Mouse (Mus musculus) brown adipose tissue, adult 24 weeks (tissue): ENCODE measurements around the gene B9d2. TPM values are rescaled to one million over a fixed set of nuclear protein-coding genes. Genes with fewer than 3 reads are reported as not detected.

ENCODE experiments used
- H3K27ac ChIP-seq: fragments of 200-500 bp; replicated peaks from 2 replicates; pipeline ENCODE4 v1.5.1; 2012; ENCODE audit warnings: low read depth, mild to moderate bottlenecking, low read length
- H3K4me1 ChIP-seq: fragments of 200-500 bp; 2 replicates; pipeline ENCODE4 v1.6.1; 2012; ENCODE audit warnings: low read length, mixed read lengths; ENCODE audit not compliant: control insufficient read depth, insufficient read depth, insufficient read length
- H3K4me3 ChIP-seq: fragments of 200-500 bp; 2 replicates; pipeline ENCODE4 v1.5.1; 2012; ENCODE audit warnings: low read depth, mild to moderate bottlenecking, low read length, moderate library complexity; ENCODE audit not compliant: insufficient read depth
- polyA plus RNA-seq: library from polyadenylated mRNA; stranded (reverse); fragments of >200 nt; gene quantifications from 2 replicates; pipeline ENCODE4 v1.2.4, GENCODE M21; 2012; ENCODE audit not compliant: missing spikeins, insufficient read depth, insufficient read length

B9d2 gene
- polyA plus RNA-seq, 1 experiment: 10.9 TPM

DNA sequence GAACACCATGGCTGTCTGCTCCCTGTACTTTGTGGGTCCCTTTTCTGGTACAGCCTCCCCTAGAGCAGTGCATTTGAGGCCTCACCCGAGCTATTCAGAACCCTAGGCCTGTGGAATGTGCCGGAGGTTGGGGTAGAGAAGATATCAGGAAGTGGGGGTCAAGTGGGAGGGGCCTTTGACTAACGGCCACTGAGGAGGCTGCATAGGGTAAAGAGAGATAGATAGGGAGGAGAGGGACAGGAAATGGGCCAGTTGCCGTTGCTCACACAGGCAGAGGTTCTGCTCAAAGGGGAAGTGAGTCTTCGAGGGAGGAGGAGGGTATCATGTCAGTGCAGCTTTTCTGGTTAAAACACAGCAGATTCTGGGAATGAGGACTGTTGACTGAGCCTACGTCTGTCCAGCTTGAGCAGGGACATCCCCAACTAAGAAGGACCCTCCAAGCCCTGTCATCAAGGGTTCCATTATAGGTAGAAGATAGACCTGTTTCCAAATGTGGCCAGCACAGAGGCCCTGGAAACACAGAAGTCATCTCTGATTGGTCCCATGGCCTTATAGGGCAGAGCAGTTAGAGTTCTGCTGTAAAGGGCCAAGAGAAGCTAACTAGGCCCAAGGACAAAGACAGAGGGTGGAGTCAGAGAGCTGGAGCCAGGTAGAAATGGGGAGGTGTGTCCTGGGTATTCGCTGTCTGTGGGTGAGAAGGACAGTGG, 3.0 kb downstream of the B9d2 start:
- Histone ChIP-seq H3K4me1 (0 out of 2 replicates have a peak, but pooled peaks cover 4% of the 10 kb centered on the region), H3K27ac (peak overlapping the region; percentile 55), H3K4me3 (no peak overlapping the region)

DNA sequence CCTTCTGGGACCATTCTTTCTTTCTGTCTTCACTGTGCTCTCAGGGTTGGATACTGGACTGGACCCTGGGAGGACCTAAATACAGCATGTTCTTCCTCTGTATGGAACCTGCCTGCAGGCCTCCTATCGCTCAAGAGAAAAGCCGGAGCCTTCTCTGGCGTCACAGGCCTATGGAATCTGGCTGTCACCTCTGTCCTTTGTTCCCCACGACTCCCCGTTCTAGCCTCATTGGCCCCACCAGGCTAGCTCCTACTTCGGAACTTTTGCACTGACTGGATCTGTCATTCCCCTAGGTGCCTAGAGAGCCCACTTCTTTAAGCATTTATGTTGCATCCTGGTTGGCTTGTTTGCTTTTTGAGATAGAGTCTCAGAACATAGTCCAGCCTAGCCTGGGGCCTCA, 4.1 kb downstream of the B9d2 start:
- Histone ChIP-seq H3K27ac (no peak overlapping the region), H3K4me1 (0 out of 2 replicates have a peak, but pooled peaks cover 4% of the 10 kb centered on the region), H3K4me3 (no peak overlapping the region)

DNA sequence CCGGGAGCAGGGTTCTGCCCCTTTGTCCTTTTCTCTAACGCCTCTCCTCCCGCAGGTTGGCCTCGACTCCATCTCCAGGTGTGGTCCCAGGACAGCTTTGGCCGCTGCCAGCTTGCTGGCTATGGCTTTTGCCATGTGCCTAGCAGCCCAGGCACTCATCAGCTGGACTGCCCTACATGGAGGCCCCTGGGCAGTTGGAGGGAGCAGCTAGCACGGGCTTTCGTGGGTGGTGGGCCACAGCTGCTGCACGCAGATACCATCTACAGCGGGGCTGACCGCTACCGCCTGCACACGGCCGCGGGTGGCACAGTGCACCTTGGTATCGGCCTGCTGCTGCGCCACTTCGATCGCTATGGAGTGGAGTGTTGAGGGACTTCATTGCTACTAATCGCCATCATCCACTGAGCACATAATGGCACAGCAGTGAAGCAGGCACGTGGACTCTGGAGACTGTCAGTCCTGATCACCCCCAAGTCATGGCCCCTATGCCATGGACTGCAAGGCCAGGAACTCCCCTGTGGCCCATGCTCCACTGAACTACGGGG, 5.4 kb downstream of the B9d2 start:
- Histone ChIP-seq H3K4me1 (0 out of 2 replicates have a peak, but pooled peaks cover 4% of the 10 kb centered on the region), H3K4me3 (peak overlapping the region; percentile 55), H3K27ac (peak overlapping the region; percentile 52; the same call in 1 of the 2 replicates)

DNA sequence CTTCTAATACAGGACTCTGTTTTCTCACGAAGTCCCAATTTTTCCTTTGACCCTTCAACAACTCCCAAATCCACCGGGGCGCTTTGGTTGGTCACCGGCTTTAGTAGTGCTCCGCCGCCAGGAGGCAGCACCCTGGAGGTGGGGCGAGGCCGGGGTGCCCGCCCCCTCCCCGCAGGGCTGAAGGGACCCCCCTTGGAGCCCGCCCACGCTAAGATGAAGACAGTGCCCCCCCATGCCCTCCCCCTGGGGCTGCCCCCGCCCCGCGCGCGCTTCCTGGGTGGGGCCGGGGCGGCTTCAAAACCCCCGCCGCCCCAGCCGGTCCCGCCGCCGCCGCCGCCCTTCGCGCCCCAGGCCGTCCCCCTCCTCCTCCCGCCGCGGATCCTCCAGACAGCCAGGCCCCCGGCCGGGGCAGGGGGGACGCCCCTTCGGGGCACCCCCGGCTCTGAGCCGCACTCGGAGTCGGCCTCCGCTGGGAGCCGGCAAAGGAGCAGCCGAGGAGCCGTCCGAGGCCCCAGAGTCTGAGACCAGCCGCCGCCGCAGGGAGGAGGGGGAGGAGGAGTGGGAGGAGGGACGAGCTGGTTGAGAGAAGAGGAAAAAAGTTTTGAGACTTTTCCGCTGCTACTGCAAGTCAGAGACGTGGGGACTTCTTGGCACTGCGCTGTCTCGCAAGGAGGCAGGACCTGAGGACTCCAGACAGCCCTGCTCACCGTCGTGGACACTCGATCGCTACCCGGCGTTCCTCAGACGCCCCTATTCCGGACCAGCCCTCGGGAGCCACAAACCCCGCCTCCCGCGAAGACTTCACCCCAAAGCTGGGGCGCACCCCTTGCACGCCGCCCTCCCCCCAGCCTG, 6.3 kb downstream of the B9d2 start, which contains the start of gene Tgfb1:
Gene Tgfb1, plus strand, starts transcription at position 323 of the 852 bp plus-strand sequence.
- Histone ChIP-seq H3K4me3 (peak within 1 kb of the TSS; percentile 87), H3K27ac (peak within 1 kb of the TSS; percentile 89), H3K4me1 (0 out of 2 replicates have a peak, but pooled peaks cover 4% of the 10 kb centered on the region)

DNA sequence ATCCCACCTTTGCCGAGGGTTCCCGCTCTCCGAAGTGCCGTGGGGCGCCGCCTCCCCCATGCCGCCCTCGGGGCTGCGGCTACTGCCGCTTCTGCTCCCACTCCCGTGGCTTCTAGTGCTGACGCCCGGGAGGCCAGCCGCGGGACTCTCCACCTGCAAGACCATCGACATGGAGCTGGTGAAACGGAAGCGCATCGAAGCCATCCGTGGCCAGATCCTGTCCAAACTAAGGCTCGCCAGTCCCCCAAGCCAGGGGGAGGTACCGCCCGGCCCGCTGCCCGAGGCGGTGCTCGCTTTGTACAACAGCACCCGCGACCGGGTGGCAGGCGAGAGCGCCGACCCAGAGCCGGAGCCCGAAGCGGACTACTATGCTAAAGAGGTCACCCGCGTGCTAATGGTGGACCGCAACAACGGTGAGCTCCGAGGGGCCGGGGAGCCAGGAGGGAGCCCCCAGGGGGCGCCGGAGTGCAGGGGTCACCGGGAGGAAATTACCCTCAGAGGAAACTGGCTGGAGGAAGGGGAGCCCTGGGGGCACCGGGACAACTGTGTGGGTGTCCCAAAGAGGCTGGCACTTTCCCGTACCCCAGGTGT, 7.3 kb downstream of the B9d2 start:
- Histone ChIP-seq H3K4me3 (peak overlapping the region; percentile 87), H3K27ac (peak overlapping the region; percentile 89), H3K4me1 (0 out of 2 replicates have a peak, but pooled peaks cover 4% of the 10 kb centered on the region)

DNA sequence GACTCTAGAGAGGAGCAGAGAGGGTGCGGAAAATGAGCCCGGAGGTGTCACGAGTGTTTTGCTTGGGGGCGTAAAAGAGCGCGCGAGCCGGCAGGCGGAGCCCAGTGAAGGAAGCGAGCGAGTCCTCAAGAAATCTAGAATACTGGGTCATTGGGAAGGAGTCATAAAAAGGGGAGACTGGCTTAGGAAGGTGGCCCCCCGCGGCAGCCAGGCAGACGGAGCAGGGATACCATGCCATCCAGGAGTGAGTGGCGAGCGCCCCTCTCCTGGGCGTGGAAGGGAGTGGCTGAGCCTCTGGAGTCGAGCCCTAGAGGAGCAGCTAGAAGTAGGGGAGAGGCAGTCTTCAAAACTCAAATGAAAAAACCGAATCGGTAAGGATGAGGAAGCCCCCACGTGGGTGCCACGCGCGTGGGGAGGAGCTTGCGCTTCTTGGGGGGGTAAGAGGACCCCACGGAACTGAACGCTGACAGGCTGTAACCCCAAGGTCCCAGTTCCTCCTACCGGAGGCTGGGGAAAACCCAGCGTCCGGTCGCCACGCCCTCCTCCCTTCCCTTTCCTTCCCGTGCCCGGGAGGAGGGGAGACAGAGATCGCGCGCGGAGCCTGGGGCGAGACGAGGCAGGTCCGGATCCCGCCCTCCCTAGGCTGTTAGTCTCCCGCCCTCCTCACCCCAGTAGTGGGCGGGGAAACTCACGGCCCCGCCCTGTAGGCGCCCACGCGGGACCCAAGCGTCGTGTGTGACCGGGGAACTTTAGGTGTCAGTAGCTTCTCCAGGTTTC, 8.4 kb downstream of the B9d2 start:
- Histone ChIP-seq H3K4me3 (peak overlapping the region; percentile 87), H3K4me1 (0 out of 2 replicates have a peak, but pooled peaks cover 4% of the 10 kb centered on the region), H3K27ac (peak overlapping the region; percentile 89)

DNA sequence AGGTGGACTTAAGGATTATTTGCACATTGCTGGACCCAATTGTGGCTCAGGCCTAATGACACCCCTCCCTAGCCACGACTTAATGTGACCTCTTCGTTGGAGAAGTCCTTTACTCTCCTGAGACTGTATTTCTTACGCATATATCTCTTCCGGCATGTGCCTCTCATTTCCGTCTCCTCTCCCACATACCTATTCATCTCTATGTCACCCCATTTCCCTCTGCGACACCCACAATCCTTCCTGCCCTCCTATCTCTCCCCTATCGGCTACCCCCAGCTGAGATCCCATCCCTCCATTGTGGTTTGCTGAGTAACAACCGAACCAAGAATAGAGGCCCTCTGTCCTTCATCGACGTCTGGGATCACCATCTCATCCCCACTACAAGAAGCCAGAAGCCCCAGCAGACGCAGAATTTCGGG, 9.0 kb downstream of the B9d2 start:
- Histone ChIP-seq H3K27ac (peak overlapping the region; percentile 81), H3K4me3 (peak overlapping the region; percentile 87)

DNA sequence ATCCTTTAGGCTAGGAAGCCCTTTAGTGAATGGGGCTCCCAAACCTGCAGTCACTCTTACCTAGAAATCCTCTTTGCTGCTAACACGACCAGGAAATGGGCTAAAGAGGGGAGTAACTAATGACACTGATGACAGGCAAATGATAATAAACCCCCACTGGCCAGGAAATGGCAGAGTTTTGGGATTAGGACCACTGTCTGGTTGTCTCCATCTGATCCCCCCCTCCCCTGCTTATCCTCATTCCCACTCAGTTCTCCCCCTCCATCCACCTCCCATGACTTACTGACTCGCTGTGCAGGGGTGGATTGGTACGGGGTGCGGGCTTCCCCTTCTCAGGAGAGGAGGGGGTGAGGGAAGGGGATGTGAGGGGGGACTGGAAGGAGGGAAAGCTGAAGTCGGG, 9.5 kb downstream of the B9d2 start:
- Histone ChIP-seq H3K4me1 (0 out of 2 replicates have a peak, but pooled peaks cover 4% of the 10 kb centered on the region), H3K4me3 (peak overlapping the region; percentile 87), H3K27ac (peak overlapping the region; percentile 81)

More for the DNA sequence above, 9.0 kb downstream of the B9d2 start:
- H3K4me1 ChIP-seq: 0 out of 2 replicates have a peak, but pooled peaks cover 4% of the 10 kb centered on the region

DNA sequence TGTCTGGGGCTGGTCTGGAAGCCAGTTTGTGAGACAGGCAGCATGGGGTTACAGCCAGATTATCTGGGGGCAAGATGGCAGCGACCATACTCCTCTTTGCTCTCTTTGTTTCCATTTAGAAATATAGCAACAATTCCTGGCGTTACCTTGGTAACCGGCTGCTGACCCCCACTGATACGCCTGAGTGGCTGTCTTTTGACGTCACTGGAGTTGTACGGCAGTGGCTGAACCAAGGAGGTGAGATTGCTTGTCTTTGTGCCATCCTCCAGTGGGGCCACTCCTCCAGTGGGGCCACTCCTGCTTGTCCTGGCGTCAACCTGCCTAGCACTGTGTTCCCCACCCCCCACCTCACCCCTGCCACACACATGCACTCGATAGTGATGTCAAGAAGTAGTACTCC, 13.5 kb downstream of the B9d2 start:
- Histone ChIP-seq H3K27ac (no peak overlapping the region), H3K4me1 (no peaks in the 10 kb centered on the region), H3K4me3 (no peak overlapping the region)

DNA sequence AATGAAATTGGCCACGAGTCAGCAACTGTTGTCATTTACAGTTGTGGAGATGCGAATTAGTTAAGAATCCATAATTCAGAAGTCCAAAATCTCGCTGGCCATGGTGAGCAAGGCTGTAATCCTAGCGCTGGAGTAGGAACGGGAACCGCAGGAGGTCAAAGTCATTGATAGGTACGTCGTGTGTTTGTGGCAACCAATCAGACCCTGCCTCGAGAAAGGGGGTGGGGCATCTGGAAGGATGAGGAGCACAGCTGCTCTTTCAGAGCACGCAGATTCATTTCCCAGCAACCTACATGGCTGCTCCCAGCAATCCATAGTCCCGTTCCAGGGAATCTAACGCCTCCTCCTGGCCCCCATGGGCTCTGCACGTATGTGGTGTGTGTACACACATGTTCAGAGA, 19.3 kb downstream of the B9d2 start:
- no peak overlapping the region for H3K27ac ChIP-seq
- H3K4me3 ChIP-seq: no peak overlapping the region
- peaks cover 9% of the 10 kb centered on the region; the same call in 1 of the 2 replicates for H3K4me1 ChIP-seq

DNA sequence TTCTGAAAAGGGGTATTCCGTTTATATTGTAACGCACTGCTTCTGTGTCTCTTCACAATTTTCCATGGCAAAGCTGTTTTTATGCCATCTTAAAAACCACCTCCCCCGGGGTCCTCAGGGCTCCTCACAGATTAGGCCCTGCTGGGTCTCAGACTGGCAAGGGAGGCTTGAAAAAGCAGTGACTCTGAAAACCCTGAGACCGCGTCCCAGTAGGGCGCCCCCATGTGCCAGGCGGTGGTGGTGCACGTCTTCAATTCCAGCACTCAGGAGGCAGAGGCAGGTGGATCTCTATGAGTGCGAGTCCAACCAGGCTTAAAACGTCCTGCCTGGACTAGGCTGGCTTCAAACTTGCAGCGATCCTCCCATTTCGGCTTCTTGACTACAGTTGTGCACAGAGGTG, 20.2 kb downstream of the B9d2 start:
- Histone ChIP-seq H3K4me1 (peaks cover 17% of the 10 kb centered on the region), H3K4me3 (no peak overlapping the region), H3K27ac (no peak overlapping the region)

DNA sequence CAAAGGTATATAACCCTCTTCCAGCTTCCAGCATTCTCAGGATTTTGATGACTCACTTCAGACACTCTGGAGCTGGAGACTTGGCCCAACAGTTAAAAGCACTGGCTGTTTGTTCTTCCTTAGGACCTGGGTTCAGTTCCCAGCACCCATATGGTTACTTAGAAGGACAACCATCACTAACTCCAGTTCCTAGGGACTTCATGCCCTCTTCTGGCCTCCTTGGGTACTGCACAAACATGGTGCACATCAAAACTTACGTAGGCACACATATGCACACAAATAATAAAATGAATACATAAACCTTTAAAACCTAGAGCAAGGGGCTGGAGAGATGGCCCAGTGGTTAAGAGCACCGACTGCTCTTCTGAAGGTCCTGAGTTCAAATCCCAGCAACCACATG, 21.8 kb downstream of the B9d2 start:
- H3K27ac ChIP-seq: no peak overlapping the region
- no peak overlapping the region for H3K4me3 ChIP-seq
- peaks cover 31% of the 10 kb centered on the region for H3K4me1 ChIP-seq

DNA sequence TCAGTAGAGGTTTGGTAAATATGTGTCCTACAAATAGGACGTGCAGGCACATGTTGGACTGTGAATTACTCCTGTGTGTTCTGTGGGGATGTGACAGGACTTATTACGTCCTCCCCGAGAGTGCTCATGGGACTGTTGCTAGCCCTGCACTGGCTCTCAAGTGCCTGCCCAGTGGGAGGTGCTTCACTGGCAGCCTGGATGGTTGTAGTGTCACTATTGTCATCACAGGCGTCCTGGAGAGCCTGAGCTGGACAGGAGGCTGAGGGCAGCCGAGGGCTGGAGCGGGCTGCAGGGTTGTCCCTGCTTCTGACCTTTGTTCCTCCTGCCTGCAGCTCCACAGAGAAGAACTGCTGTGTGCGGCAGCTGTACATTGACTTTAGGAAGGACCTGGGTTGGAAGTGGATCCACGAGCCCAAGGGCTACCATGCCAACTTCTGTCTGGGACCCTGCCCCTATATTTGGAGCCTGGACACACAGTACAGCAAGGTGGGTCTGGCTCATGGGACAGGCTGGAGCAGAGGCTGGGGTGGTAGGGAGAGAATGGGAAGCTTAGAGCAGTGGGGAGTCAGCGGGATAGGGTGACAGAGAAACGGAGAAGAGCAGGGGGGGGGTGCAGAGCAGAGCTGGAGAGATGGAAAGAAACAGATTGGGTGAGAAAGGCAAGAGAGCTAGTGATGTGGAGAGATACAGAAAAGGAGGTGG, 23.4 kb downstream of the B9d2 start:
- no peak overlapping the region for H3K4me3 ChIP-seq
- peak overlapping the region; percentile 50 for H3K27ac ChIP-seq
- peaks cover 37% of the 10 kb centered on the region for H3K4me1 ChIP-seq
